In the genomic region with DNA sequence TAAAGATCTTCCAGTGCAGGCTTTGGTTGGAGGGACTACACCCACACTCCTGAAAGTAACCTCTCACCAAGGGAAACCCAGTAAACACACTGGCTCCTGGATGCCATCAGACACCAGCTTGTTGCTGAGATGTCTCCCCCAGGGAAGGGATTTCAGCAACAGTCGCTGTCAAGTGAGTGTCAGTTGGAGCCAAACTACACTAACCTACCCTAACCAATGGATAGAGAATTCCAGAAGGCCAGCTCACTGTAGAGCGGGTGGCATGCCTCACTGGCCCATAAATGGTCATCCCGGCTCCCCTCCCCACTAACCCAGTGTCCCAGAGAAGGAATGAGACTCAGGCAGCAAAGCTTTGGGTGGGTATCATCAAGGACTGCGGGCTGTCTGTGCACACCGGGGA, we compare ENCODE assay signal across 27 mouse cellular contexts.
DNase-seq lines count a peak whose midpoint lies in the region; ATAC-seq and TF ChIP-seq lines count a peak whose summit lies in the region.
"Had no signal": no experiment of that assay in that cellular context is flagged by ENCODE, and none has a peak within 500 bp of the region (broad histone marks: within the 10 kb centered on the region; RNA-seq: fewer than 3 reads in every experiment).

No protein-coding gene starts in this region.

- no peak for TF ChIP-seq CTCF in small intestine, adult 2 months (IDR thresholded peaks at IDR 0.05; ENCODE audit: extremely low read depth, insufficient read length, insufficient replicate concordance, low read depth, low read length)

- ATAC-seq in intestine, embryonic 16.5 days: 0 out of 2 replicates have a peak, but pooled peaks have one; percentile 6
- ATAC-seq in intestine, embryonic 15.5 days: no peak
- no peak for ATAC-seq in limb, embryonic 12.5 days (ENCODE audit: insufficient number of reproducible peaks, insufficient read depth, low FRiP score, low TSS enrichment, low read depth)
- ATAC-seq in embryonic facial prominence, embryonic 13.5 days (ENCODE audit: insufficient number of reproducible peaks, insufficient read depth, low FRiP score, low TSS enrichment, low read depth): no peak
- ATAC-seq: midbrain, embryonic 15.5 days had no signal

- H3K9me3 ChIP-seq in intestine, embryonic 16.5 days (ENCODE audit: control insufficient read depth, low read length): no peaks in the 10 kb centered on the region
- no peaks in the 10 kb centered on the region for H3K9me3 ChIP-seq in intestine, embryonic 15.5 days
- H3K9me3 ChIP-seq in limb, embryonic 12.5 days: no peaks in the 10 kb centered on the region
- no peaks in the 10 kb centered on the region for H3K9me3 ChIP-seq in limb, embryonic 10.5 days (replicated peaks)
- no peaks in the 10 kb centered on the region for H3K9me3 ChIP-seq in embryonic facial prominence, embryonic 13.5 days
- H3K9me3 ChIP-seq: forebrain, embryonic 15.5 days; hindbrain, embryonic 15.5 days; lung, embryonic 15.5 days; midbrain, embryonic 15.5 days; neural tube, embryonic 15.5 days had no signal

- no peak for TF ChIP-seq POLR2A in small intestine, adult 2 months (IDR thresholded peaks at IDR 0.05; ENCODE audit: low read depth, low read length)

- 55% methylated on average over 5 of the region's 5 CpGs for WGBS in intestine, embryonic 16.5 days
- WGBS in intestine, embryonic 15.5 days: 57% methylated on average over 5 of the region's 5 CpGs
- 70% methylated on average over 5 of the region's 5 CpGs for WGBS in limb, embryonic 12.5 days
- 70% methylated on average over 5 of the region's 5 CpGs for WGBS in limb, embryonic 10.5 days
- 60% methylated on average over 5 of the region's 5 CpGs for WGBS in embryonic facial prominence, embryonic 13.5 days
- 54% methylated on average over 5 of the region's 5 CpGs for WGBS in small intestine, adult 2 months

- peaks cover 5% of the 10 kb centered on the region; the same call in 1 of the 2 replicates for H3K4me1 ChIP-seq in intestine, embryonic 16.5 days (ENCODE audit: control insufficient read depth, insufficient read depth, low read length)
- peaks cover 12% of the 10 kb centered on the region; the same call in 1 of the 2 replicates for H3K4me1 ChIP-seq in intestine, embryonic 15.5 days (replicated peaks)
- peaks cover 40% of the 10 kb centered on the region for H3K4me1 ChIP-seq in limb, embryonic 12.5 days (replicated peaks)
- peaks cover 37% of the 10 kb centered on the region for H3K4me1 ChIP-seq in limb, embryonic 10.5 days
- H3K4me1 ChIP-seq in embryonic facial prominence, embryonic 13.5 days: peaks cover 24% of the 10 kb centered on the region
- peaks cover 35% of the 10 kb centered on the region for H3K4me1 ChIP-seq in small intestine, adult 2 months (ENCODE audit: control insufficient read depth, insufficient read depth, insufficient read length, low read length)
- H3K4me1 ChIP-seq: midbrain, embryonic 10.5 days had no signal

- H3K9ac ChIP-seq in intestine, embryonic 16.5 days (ENCODE audit: low read depth, low read length): no peak overlapping the region
- no peak overlapping the region for H3K9ac ChIP-seq in intestine, embryonic 15.5 days
- no peak overlapping the region for H3K9ac ChIP-seq in limb, embryonic 12.5 days (replicated peaks)
- no peak overlapping the region for H3K9ac ChIP-seq in embryonic facial prominence, embryonic 13.5 days
- H3K9ac ChIP-seq: forebrain, embryonic 15.5 days; heart, embryonic 12.5 days; hindbrain, embryonic 15.5 days; liver, embryonic 13.5 days; lung, embryonic 15.5 days; midbrain, embryonic 15.5 days; neural tube, embryonic 15.5 days had no signal

- H3K4me3 ChIP-seq in intestine, embryonic 16.5 days (ENCODE audit: low read length): no peak overlapping the region
- H3K4me3 ChIP-seq in intestine, embryonic 15.5 days (replicated peaks): no peak overlapping the region
- no peak overlapping the region for H3K4me3 ChIP-seq in limb, embryonic 12.5 days (replicated peaks)
- H3K4me3 ChIP-seq in limb, embryonic 10.5 days: no peak overlapping the region
- H3K4me3 ChIP-seq in embryonic facial prominence, embryonic 13.5 days: no peak overlapping the region
- H3K4me3 ChIP-seq in small intestine, adult 2 months (ENCODE audit: low read depth, low read length): no peak overlapping the region
- H3K4me3 ChIP-seq: forebrain, embryonic 10.5 days; forebrain, embryonic 15.5 days; heart, embryonic 12.5 days; hindbrain, embryonic 15.5 days; layer of hippocampus, adult 2 months; liver, embryonic 13.5 days; lung, embryonic 15.5 days; midbrain, embryonic 10.5 days; midbrain, embryonic 15.5 days; neural tube, embryonic 15.5 days had no signal

- no peak overlapping the region for H3K4me2 ChIP-seq in intestine, embryonic 16.5 days (ENCODE audit: low read depth, low read length)
- no peak overlapping the region for H3K4me2 ChIP-seq in intestine, embryonic 15.5 days (replicated peaks)
- H3K4me2 ChIP-seq in limb, embryonic 12.5 days: no peak overlapping the region
- no peak overlapping the region for H3K4me2 ChIP-seq in embryonic facial prominence, embryonic 13.5 days
- H3K4me2 ChIP-seq: forebrain, embryonic 15.5 days; heart, embryonic 12.5 days; hindbrain, embryonic 15.5 days; liver, embryonic 13.5 days; lung, embryonic 15.5 days; midbrain, embryonic 15.5 days; neural tube, embryonic 15.5 days had no signal

- H3K27ac ChIP-seq in intestine, embryonic 16.5 days (ENCODE audit: low read length): no peak overlapping the region
- H3K27ac ChIP-seq in intestine, embryonic 15.5 days: no peak overlapping the region
- 0 out of 2 replicates have a peak overlapping the region, but pooled peaks have one; percentile 0 for H3K27ac ChIP-seq in limb, embryonic 12.5 days
- H3K27ac ChIP-seq in limb, embryonic 10.5 days: no peak overlapping the region
- peak overlapping the region; percentile 29 for H3K27ac ChIP-seq in embryonic facial prominence, embryonic 13.5 days
- peak overlapping the region; percentile 49; the same call in 1 of the 2 replicates for H3K27ac ChIP-seq in small intestine, adult 2 months (ENCODE audit: insufficient read depth, low read depth, low read length)
- H3K27ac ChIP-seq: forebrain, embryonic 10.5 days; forebrain, embryonic 15.5 days; hindbrain, embryonic 15.5 days; layer of hippocampus, adult 2 months; liver, embryonic 13.5 days; lung, embryonic 15.5 days; midbrain, embryonic 10.5 days; midbrain, embryonic 15.5 days; neural tube, embryonic 15.5 days had no signal

- no peak for DNase-seq in limb, embryonic 10.5 days (ENCODE audit: low spot score)
- no peak for DNase-seq in adrenal gland, postnatal 25 days
- no peak for DNase-seq in left cerebral cortex, postnatal 10 days (ENCODE audit: extremely low spot score in 1 of 2, low spot score in 2 of 2)
- DNase-seq: adrenal gland, postnatal 36 days; cerebellum, adult 18-20 months; gastrocnemius, postnatal 25 days; heart, adult 18-20 months; heart, postnatal 10 days; liver, embryonic 13.5 days; retina, postnatal 1 day; right cerebral cortex, postnatal 25 days; spleen, adult 18-20 months; thymus, postnatal 25 days had no signal

- intact Hi-C loops in left cerebral cortex, postnatal 10 days (cut with DNase I): no loop called here

- H3K36me3 ChIP-seq in intestine, embryonic 16.5 days (ENCODE audit: control insufficient read depth, insufficient read depth, low read length): no peaks in the 10 kb centered on the region
- H3K36me3 ChIP-seq in intestine, embryonic 15.5 days: no peaks in the 10 kb centered on the region
- no peaks in the 10 kb centered on the region for H3K36me3 ChIP-seq in limb, embryonic 12.5 days
- no peaks in the 10 kb centered on the region for H3K36me3 ChIP-seq in limb, embryonic 10.5 days
- no peaks in the 10 kb centered on the region for H3K36me3 ChIP-seq in embryonic facial prominence, embryonic 13.5 days
- no peaks in the 10 kb centered on the region for H3K36me3 ChIP-seq in small intestine, adult 2 months (ENCODE audit: control insufficient read depth, insufficient read depth, low read length)
- H3K36me3 ChIP-seq: forebrain, embryonic 10.5 days; forebrain, embryonic 15.5 days; heart, embryonic 12.5 days; hindbrain, embryonic 15.5 days; liver, embryonic 13.5 days; lung, embryonic 15.5 days; midbrain, embryonic 10.5 days; midbrain, embryonic 15.5 days; neural tube, embryonic 15.5 days had no signal

- H3K27me3 ChIP-seq in intestine, embryonic 16.5 days (replicated peaks; ENCODE audit: control insufficient read depth, insufficient read depth, low read length): no peaks in the 10 kb centered on the region
- no peaks in the 10 kb centered on the region for H3K27me3 ChIP-seq in intestine, embryonic 15.5 days (replicated peaks)
- no peaks in the 10 kb centered on the region for H3K27me3 ChIP-seq in limb, embryonic 12.5 days
- H3K27me3 ChIP-seq in limb, embryonic 10.5 days (ENCODE audit: low read depth, poor library complexity, severe bottlenecking): no peaks in the 10 kb centered on the region
- no peaks in the 10 kb centered on the region for H3K27me3 ChIP-seq in embryonic facial prominence, embryonic 13.5 days
- no peaks in the 10 kb centered on the region for H3K27me3 ChIP-seq in small intestine, adult 2 months (ENCODE audit: control insufficient read depth, insufficient read depth, low read length)
- H3K27me3 ChIP-seq: forebrain, embryonic 15.5 days; hindbrain, embryonic 15.5 days; liver, embryonic 13.5 days; lung, embryonic 15.5 days; midbrain, embryonic 15.5 days; neural tube, embryonic 15.5 days had no signal

Comparison
In these comparisons a context has a peak if more than half of its experiments do, and no peak if none do; other contexts are left out.
1. H3K27ac ChIP-seq: peak in limb, embryonic 12.5 days (single experiment), embryonic facial prominence, embryonic 13.5 days (single experiment) and small intestine, adult 2 months (single experiment); none in intestine, embryonic 16.5 days (single experiment), intestine, embryonic 15.5 days (single experiment) and limb, embryonic 10.5 days (single experiment).